Mouse (Mus musculus) ovary, postnatal 10 days (tissue): ENCODE data around the gene Ephb6.

Source experiments
- DNase-seq: peaks from one replicate; pipeline ENCODE4 v3.0.0; 2022; ENCODE audit warnings: low spot score

The Ephb6 gene

DNA sequence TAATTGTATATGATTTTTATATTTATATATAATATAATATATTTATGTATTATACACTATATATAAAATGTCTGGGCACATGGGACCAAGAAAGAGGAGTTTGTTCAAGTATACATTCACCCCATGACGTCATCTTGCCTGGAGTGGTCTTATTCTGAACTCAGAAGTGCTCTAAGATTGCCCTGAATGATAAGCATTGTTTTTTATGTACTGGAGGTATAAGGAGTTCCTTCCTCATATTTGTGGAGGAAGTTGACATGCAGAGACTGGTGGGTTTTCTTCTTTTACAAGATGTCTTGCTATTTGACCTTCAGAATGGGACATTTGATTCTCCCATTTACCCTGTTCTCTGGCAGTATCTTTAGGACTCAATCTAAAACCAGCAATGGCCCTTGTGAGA, 22.9 kb downstream of the Ephb6 start:
- DNase-seq, result no peak

DNA sequence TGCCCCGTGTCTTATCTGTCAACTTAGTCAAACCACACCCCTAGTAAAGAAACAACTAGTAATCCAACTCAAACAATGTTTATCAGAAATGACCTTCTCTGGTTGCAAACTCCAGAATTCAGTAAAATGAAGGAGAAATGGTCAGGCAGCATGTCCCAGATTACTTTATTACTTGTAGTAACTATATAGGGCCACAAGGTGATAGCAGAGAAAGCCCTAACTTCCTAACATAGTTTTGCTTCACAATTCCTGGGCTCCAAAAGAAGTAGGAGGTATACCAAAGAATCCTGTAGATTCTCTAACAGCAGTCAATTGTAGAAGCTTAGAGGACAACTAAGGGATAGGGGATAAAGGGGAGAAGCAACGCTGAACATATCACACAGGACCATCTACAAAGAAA, 25.5 kb downstream of the Ephb6 start:
- DNase-seq, result no peak

DNA sequence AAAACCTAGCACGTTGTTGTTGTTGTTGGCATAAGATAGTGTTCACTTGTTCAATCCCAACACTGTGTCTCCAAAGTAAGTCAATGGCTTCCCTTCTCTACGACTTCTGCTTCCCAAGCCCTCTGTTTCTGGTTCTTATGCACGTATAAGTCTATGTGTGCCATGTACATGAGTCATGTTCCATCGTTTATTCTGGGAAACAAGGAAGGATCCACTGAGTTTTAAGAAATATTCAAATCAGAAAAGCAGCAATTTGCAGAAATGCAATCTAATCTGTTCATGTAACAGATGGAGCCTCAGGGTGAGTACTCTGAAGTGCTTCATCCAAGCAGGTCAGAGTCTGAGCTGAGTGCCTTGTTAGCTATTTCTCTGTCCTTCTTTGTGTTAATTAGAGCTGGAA, 26.3 kb downstream of the Ephb6 start:
- no peak for DNase-seq

DNA sequence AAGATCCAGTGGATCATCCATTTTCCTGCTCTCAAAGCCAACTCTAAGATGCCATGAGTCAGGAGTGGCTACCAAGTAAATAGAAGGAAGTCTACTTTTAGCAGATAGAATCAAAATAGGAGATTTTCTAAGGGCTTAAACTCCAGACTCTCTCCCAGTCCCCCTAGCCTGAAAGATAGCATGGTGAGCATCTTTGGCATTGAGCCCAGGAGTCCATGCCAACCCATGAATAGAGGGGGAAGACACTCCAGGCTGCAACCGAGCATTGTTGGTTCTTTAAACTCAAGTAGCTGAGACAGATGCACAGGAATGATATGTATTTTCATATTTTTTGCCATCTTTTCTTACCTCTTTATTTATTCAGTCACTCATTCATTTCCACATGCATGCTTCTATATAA, 29.9 kb downstream of the Ephb6 start:
- no peak for DNase-seq

DNA sequence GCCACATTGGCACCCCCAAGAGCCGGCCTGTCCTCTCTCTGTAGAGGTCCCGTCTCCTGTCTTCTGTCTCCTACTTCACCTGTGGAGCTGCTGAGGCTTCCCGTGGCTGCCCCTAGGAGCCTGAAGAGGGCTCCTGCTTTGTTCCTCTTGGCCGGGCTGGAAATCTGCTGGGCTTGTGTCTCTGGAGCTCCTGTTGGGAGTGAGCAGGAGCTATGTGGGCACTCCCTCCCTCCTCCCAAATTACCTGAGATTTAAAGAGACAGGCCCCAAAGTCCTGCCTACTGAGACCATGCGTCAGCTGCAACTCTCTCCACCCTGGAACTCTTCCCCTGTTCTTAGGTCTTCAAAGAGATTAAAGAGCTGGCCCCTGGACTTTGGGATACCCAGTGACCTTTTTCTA, 30.9 kb downstream of the Ephb6 start, which contains the start of gene Trpv6:
Gene Trpv6, minus strand, starts transcription at position 228 of the 400 bp plus-strand sequence.
- DNase-seq, result no peak

DNA sequence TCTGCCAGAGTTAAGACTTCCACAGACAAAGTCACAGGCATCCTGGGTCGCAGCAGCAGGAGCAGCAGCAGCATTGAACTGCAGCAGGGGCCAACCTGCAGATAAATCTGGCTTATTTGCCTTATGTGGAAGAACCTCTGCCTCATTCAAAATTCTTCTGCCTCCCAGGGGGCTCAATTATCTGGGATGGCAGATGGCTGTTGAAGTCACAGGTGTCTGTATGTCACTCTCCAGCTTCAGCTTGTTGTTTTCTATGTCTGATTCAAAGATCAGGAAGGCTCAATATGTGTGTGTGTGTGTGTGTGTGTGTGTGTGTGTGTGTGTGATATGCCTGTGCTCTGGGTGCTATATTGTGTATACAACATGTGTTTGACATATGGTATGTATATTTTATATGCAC, 32.1 kb downstream of the Ephb6 start:
- no peak for DNase-seq

DNA sequence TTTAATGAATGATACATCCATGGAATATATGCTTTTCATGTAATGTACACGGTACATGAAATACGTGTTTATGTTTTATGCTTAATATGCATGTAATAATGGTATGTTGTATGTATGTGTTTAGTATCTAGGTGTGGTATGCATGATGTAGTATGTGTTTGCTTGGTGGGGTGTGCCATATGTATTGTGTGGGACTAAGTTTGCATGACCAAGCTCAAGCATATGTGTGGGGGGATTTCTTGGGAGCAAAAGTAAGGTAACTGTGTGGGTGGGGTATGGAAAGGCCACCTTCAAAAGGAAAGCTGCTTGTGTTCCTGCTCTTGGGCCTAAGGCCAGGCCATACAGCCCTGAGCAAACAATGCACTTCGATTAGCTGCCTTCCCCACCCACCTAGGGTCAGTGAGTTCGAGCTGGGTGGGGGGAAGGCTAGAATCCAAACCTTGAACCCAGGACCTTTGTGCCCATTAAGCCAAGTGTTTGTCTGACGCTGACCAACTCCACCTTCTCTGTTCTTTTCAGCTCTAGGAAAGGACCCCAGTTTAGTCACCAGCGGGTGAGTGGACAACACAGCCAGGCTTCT, 32.7 kb downstream of the Ephb6 start:
- no peak for DNase-seq

DNA sequence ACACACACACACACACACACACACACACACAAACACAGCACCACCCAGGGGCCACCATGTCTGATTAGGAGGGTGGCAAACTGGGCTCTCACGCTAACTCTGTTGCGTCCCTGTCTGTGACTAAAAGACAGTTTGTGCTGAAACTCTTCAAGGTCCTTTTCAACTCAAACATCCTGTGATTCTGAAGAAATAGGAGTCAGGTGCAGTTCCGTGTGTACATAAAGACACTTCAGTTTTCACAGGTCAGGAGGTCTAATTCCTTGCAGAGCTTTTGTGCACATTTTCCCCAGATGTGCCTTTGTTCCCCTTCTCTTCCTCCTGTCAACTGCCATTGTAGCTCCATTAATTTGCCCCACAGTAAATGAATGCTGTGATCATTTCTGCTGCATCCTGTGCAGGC, 35.2 kb downstream of the Ephb6 start:
- DNase-seq, result no peak

DNA sequence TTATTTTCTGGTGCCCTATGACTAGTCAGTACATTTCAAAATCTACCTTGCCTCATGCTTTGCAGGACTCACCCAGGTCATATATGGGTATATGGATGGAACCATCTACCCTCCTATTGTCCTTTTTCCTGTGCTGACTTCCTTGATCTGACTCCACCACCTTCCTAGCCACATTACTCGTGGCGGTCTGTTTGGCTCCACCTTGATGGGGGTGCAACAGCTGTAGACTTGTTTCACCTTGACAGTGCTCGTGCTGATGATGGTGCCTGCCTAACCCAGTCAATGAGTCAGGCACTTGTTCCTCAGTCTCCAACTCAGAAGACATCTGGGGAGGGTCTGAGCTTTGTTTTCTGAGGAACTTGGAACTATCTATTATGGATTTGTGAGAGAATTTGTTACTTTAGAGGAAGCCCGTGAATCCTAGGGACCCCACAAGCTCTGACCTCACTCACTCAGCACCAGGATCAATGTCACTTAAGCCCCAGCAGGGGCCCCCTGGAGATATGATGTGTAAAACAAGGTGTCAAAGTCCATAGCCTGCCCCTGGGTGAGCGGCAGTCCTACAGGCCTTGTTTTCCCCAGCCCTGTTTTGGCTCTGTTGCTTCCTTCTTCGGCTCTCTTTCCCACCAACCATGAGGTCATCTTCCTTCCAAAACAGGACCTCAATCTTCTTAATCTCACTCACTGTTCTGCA, 36.0 kb downstream of the Ephb6 start:
- DNase-seq, result no peak

DNA sequence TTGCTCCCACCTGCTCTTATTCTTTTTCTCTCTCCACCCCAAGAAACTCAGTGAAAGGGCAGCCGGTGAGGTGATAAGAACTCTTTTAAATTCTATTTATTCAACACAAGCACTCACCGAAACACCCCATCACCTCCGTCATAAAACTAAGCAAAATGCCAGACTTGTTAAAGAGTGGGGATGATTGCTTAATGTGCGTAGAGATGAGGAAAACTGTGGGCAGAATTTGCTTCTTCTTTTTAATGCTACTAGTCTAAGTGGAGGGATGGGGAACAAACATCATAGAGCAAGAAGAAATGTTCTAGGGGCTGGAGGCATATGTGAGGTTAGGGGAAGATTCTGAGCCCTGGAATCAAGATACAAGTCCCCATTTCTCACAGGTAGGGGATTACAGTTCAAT, 37.5 kb downstream of the Ephb6 start:
- DNase-seq, result no peak

DNA sequence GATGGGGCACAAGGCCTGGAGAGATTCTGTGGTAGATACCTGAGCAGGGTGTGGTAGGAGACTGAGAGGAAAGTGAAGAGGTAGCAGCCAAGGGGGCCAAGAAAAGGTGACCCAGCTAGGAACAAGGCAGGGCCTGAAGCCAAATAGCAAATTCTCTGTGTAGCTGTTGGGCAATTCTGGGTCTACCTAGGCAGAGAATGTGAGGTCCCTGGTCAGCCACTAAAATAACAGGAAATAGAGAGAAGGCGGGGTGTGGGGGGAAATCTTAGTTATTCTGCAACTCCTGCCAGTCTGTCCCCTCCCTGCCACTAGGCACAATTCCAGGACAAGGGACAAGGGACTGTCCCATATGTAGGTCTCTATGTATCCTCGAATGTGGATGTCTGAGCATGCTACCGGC, 37.9 kb downstream of the Ephb6 start:
- no peak for DNase-seq

DNA sequence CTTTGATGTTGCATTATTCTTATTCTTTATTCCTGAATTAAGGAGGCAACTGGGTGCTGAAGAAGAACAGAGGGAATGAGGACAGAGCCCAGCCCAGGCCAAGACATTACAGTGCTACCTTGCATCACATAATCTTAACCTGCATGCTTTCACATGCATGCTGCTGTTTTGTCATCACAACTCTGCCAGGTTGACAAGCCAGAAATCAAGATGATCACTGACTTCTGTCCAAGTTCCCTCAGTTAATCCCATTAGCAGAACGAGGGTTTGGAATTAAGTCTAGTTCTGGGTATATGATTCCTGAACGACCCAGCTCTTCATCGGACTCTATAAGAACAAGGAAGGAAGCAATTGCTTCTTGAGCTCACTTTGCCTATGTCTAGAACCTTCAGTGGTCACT, 40.9 kb downstream of the Ephb6 start:
- DNase-seq, result no peak

DNA sequence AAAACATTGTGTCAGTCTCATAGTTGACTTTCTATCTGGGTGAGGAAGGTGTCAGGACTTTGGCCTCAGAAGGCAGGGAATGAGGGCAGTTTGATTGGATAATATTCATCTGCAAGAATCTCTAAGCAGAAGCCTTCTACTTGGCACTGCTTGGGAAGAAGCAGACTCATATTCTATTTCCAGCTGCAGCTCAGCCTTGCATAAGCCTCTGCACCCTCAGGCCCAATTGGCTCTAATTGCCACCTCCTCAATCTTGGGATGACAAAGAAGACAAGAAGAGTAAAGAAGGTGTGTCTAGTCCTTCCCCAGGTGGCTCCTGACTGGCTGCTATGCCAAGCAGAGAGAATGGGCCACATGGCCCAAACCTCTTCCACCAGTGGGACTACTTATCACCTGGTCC, 41.4 kb downstream of the Ephb6 start:
- DNase-seq, result no peak

DNA sequence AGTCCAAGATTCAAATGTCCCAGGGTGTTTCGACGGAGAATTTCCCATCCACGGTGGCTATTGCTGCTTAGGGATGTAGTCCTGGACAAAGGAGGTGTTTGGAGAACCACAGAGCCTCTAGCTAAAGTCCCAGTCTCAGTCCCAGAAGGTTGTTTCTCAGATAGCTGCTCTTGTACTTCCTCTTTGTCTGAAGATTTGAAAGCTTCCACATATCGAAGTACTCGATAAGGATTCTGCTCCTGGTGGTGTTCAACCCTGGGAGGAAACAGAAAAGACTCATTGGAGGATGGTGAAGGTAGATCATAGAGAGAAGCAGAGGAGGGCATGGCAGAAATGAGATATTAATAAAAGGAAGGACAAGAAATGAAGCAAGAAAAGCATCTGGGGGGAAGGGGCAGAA, 47.9 kb downstream of the Ephb6 start:
- DNase-seq, result no peak

DNA sequence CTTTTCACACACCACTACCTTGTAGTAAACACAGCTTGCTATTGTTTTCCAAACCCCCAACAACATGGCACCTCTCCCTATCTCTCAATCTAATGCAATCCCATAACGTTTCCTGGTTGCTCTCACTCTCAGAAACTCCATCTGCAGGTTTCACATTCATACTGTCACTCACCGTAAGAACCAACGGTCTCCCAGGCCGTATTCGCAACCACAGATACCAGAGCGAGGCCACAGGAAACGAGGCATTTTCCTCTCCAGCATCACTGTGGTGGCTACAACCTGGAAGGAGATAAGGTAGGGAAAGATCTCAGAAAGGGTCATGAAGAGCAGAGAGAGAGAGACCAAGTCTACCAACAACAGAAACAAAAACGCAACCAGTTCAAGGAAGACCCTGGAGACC, 49.4 kb downstream of the Ephb6 start:
- no peak for DNase-seq

DNA sequence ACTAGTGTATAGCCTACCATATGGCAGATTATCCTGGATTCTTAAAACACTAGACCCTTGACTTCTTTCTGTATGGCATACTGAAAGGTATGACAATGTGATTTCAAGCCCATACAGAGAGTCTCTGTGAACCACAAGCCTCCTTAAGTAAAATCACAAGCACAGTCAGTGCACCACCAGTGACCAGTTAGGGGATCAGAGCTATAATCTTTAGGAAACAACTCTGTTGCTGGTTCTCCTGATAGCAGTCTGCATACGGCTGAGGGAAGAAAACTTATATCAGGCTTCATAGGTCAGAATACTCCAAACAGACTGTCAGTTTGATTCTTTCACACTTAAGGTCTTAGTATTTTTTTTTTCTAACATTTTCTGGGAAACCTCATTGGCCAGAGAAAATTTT, 53.2 kb downstream of the Ephb6 start:
- DNase-seq, result no peak

DNA sequence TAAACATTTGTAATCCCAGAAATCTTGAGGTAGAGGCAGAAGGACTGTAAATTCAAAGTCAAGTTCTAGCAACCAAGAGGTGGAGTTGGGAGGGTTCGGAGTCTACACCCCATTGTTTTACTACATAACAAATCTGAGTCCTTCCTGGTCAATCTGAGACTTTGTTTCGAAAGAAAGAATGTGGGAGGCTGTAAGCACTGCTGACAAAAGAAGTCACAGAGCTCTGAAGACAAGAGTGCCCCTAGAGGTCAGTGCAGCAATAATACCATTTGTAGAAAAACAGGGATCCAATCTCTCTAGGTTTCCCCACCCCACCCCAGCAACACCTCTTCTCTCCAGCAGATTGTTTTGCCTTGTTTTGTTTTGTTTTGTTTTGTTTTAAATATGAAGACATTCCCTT, 57.0 kb downstream of the Ephb6 start:
- DNase-seq, result no peak
